Mouse (Mus musculus) T-cell, adult 2 months (primary cell): ENCODE results near the gene Gm10600.
"Not testable (repeated sequence)": the region's sequence is repeated elsewhere in the genome, so short reads cannot be mapped to it uniquely, and the experiment has no call there.

Experiments
- DNase-seq: peaks from one replicate; pipeline ENCODE4 v3.0.0; 2022; ENCODE audit warnings: low spot score

The Gm10600 gene

GRCm38 (mm10) chr4:42240339-42240738, at the start of gene Gm10600:
Gm10600 (plus strand) TSS chr4:42240639.
- DNase-seq: not testable (repeated sequence)

- DNase-seq: not testable (repeated sequence)
Observed at GRCm38 (mm10) chr4:42255467-42255866, 15.0 kb downstream of the Gm10600 start, which contains the start of gene Ccl21b. Ccl21b (plus strand) TSS chr4:42255767.
